Mouse (Mus musculus) gastrocnemius, postnatal 10 days (tissue): ENCODE data around the gene Plekha7. TPM values are rescaled to one million over a fixed set of nuclear protein-coding genes. Genes with fewer than 3 reads are reported as not detected.

Experiments
- DNase-seq: peaks from one replicate; pipeline ENCODE4 v3.0.0; 2021; ENCODE audit warnings: mixed read lengths
- total RNA-seq, 2 experiments: library from RNA; stranded (reverse); gene quantifications; 2 replicates each; pipeline ENCODE4 v1.2.3; 2021

Gene Plekha7
- total RNA-seq, 2 experiments from 2014 or later: 2.6 to 3.2 TPM

DNA sequence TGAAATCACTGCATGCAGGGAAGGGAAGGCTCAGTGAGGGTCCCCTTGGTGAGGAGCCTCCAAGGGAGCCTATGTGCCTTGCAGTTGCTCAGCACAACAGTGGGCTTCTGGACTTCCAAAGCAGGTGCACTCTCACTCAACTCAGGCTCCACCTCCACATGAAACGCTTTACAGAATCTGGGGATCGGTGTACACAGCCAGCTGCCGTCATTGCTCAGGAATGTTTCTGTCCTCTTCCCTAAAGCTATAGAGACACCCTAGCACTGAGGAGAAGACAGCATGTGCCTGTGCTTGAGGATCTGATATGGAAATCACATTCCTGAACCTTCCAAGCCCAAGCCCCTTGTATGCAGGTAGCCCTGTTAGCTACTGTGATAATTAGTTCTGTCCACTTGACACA, 120.7 kb downstream of the Plekha7 start:
- DNase-seq: no peak

- DNase-seq: no peak
These were observed 121.3 kb downstream of the Plekha7 start for GRCm38 (mm10) chr7:116186847-116187246.

DNA sequence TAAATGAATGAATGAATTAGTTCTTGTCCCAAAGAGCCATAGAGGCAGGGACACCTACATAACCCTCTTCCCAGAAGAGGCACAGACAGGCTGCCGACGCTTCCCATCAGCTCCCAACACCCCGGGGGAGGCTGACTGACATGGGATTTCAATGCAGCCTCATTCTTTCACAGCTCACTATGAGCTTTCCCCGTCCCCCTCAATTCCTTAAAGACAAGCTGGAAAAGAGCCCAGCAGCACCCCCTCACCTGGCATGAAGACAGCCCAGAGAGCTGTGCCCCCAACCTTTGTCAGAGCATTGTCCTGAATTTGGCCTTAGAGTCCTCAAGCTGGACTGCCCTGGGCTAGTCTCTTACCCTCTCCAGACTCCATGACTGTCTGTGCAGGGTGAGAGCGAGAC, 122.0 kb downstream of the Plekha7 start:
- DNase-seq: no peak

DNA sequence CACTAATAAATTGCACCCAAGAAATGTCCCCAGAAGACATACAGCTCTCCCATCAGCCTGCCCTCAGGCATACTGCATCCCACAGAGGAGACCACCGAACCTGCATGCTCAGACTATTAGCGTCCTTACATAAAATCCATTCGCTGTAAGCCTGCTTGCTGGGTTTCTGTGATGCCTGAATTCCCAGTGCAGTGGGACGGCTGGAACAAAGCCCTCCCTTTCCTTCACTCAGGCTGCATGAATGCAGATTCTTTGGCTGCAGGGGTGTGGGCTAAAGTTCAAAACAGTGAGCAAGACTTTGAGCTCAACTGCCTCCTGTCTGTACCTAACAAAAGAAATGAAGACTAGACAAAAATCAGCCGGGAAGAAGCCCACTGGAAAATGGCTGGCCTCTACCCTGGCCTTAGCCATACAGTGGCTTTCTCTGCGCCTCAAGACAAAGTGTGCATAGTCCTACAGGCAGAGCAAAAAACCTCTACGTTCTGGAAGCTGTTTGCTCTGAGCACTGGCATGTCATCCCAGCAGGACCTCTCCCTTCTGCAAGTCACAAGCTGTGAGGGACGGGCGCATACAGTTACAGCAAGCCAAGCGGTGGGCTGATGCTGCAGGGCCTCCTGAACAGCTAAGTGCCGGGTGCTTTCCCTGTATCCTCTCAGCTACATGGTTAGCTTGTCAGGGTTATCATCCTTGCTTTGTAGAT, 123.7 kb downstream of the Plekha7 start:
- no peak for DNase-seq

DNA sequence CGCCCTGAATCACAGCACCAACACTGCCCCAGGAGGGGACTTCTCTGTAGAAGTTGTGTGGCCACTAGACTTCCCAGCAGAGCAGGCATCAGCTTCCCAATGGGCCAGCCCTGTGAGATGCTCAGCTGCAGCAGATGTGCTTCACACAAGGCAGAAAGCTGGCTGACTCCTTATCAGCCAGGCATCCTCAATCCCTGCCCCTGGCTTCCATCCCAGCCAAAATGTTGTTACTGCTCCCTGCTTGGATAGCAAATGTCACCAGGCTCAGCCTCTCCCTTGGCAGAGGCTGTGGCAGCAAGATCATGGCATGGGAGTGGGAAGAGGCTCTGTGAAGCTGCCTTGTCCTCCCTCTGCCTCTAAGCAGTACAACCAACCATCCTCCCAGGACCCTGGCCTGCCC, 125.7 kb downstream of the Plekha7 start:
- DNase-seq: no peak

DNA sequence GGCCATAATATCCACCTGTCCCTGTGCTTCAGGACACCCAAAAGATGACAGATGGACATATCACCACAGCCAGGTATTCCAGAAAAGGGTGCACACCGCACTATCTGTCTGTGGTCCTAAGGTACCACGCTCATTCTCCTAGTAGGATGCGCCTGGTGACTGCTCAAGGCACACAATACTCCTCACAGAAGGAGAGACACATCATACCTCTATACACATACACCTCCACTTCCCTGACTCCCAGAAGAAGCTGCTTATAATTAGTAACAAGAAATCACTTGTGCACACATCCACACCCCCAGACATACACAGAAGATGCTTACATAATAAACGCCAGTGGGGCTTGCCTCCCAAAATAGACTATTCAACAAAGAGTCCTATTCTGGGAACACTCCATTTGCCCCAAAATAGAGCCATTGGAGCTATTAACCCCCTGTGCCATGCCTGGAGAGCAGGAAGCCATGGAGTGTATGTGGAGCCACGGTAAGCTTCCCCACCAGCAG, 126.7 kb downstream of the Plekha7 start:
- no peak for DNase-seq

DNA sequence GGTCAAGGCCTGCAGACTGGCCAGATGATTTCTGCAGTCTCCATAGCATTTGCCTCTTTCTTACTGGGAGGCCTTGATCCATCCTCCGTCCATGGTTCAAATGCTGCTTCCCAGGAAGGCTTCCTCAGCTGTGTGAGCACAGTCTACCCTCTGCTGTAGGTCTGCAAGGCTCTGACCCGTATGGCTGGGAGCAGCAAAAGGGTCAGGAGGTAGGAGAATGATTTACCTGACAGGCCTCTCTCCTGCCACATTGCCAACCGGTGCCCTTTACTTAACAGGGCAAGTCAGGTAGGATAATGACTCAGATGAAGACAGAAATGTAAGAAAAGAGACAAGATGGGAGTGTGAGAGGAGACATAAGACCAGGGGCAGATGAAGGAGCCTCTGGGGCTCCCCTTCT, 129.3 kb downstream of the Plekha7 start:
- DNase-seq: no peak

DNA sequence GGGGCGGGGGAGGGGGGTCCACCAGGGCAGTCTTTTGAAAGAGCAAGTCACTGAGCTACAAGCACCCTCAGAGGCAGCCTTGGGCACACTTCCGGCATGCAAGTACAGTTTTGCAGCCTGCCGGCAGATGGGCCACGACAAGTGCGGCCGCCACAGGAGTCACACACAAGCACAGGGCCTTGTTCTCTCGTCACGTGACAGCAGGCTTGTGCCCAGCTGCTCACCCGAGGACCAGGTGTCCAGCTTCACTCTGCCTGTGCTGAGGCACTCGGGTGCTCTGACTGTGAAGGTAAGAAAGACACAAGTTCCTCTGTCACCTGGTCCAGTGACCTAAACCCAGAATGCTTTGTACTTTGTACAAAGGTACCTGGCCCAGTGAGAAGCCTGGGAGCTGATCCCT, 135.4 kb downstream of the Plekha7 start:
- no peak for DNase-seq

- no peak for DNase-seq
These were observed 138.8 kb downstream of the Plekha7 start for GRCm38 (mm10) chr7:116169426-116169825.

GRCm38 (mm10) chr7:116168224-116168623, 140.0 kb downstream of the Plekha7 start:
- no peak for DNase-seq

DNA sequence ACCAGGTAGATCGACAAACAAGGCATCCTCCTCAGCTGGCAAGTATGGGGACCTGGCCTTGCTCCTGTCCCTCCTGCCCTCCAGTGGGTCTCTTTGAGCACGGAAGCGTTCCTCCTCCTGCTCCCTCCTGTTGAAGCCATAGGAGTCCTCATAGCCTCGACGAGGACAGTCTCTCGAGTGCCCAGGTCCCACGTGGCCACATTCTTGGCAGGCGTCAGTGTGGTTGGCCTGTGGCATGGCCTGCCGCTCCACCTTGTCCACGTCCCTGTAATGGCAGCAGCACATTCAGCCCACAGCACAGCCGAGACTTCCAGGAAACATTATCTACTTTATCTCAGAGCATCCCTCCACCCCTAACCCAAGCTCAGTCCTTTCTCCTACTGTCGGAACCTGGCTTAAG, 143.9 kb downstream of the Plekha7 start:
- DNase-seq: no peak

GRCm38 (mm10) chr7:116161544-116161943, 146.6 kb downstream of the Plekha7 start:
- no peak for DNase-seq

DNA sequence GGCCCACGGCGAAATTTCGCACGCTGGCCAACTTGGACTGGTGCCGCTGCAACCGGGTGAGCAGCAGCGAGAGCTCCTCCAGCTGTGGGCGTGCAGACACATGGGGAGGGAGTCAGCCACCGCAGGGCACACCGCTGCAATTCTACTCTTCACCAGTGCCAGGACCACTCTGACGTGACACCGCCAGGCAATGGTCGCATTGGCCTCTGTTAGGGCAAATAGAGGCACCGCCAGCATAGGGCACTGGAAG, 151.4 kb downstream of the Plekha7 start:
- no peak for DNase-seq

- no peak for DNase-seq
These were observed 151.9 kb downstream of the Plekha7 start for GRCm38 (mm10) chr7:116156072-116156893.

GRCm38 (mm10) chr7:116153781-116154368, 154.3 kb downstream of the Plekha7 start:
- DNase-seq: no peak

GRCm38 (mm10) chr7:116149568-116149967, 158.6 kb downstream of the Plekha7 start:
- DNase-seq: no peak

- no peak for DNase-seq
These were observed 161.1 kb downstream of the Plekha7 start for GRCm38 (mm10) chr7:116147114-116147513.

- DNase-seq: no peak
These were observed 163.1 kb downstream of the Plekha7 start for GRCm38 (mm10) chr7:116145030-116145429.

DNA sequence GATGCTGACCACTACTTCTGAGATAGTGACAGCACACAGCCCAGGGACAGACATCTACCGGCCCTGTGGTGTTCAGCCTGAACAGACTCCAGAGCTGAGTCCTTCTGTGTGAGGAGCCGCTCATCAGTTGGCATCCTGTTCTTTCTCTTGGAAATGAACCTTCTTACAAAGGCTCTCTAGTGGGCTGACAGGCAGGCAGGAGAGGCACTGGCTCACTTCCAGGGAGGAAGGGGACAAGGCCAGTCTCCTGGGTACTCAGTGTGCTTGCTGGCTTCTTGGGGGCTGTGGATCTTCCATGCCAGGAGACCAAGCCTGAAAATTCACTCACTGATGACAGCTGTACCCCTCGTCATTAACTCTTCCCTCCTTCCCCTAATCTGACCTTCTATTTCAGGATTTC, 170.5 kb downstream of the Plekha7 start:
- DNase-seq: no peak

GRCm38 (mm10) chr7:116137149-116137548, 171.0 kb downstream of the Plekha7 start:
- no peak for DNase-seq

- DNase-seq: no peak
These were observed 173.5 kb downstream of the Plekha7 start for GRCm38 (mm10) chr7:116134413-116135292.

- peak; percentile 81 for DNase-seq
These were observed 176.1 kb downstream of the Plekha7 start for GRCm38 (mm10) chr7:116132078-116132477.
